Mouse (Mus musculus) common myeloid progenitor, adult 5-6 weeks (primary cell): ENCODE data around the gene Strn3. TPM values are rescaled to one million over a fixed set of nuclear protein-coding genes. Genes with fewer than 3 reads are reported as not detected.
"Not testable (repeated sequence)": the region's sequence is repeated elsewhere in the genome, so short reads cannot be mapped to it uniquely, and the experiment has no call there.

Experiments
- ATAC-seq: replicated peaks from 2 replicates; pipeline ENCODE4 v1.8.0; 2016; ENCODE audit warnings: low read depth, mild to moderate bottlenecking, moderate TSS enrichment, inconsistent platforms; ENCODE audit not compliant: poor library complexity, severe bottlenecking
- total RNA-seq: library from RNA; stranded (forward); fragments of 200-1000, 187-1606 nt; gene quantifications from 2 replicates; pipeline ENCODE4 v1.2.3, GENCODE M21; 2017

Gene Strn3
- total RNA-seq, 1 experiment from 2014 or later = 76.2 TPM

- ATAC-seq = no peak
Measured at GRCm38 (mm10) chr12:51694966-51695365, 3.3 kb upstream of the Strn3 start.

- no peak for ATAC-seq
Measured at GRCm38 (mm10) chr12:51694096-51694495, 2.4 kb upstream of the Strn3 start.

- ATAC-seq = no peak
Measured at GRCm38 (mm10) chr12:51693419-51693818, 1.7 kb upstream of the Strn3 start.

- not testable (repeated sequence) for ATAC-seq
Measured at GRCm38 (mm10) chr12:51692870-51693269, 1.2 kb upstream of the Strn3 start.

- ATAC-seq = peak; percentile 36
Measured at GRCm38 (mm10) chr12:51690893-51691844, 528 bp downstream of the Strn3 start, which contains the start of gene Ap4s1. Ap4s1 (plus strand) TSS chr12:51691033.

- no peak for ATAC-seq
Measured at GRCm38 (mm10) chr12:51688546-51688945, 3.2 kb downstream of the Strn3 start.

GRCm38 (mm10) chr12:51678844-51679243, 12.9 kb downstream of the Strn3 start:
- peak; percentile 71 for ATAC-seq

- no peak for ATAC-seq
Measured at GRCm38 (mm10) chr12:51676442-51676841, 15.3 kb downstream of the Strn3 start.

GRCm38 (mm10) chr12:51673270-51673669, 18.4 kb downstream of the Strn3 start:
- no peak for ATAC-seq

- no peak for ATAC-seq
Measured at GRCm38 (mm10) chr12:51671231-51671891, 20.3 kb downstream of the Strn3 start.

GRCm38 (mm10) chr12:51666708-51667430, 24.8 kb downstream of the Strn3 start:
- ATAC-seq = peak; percentile 65; the same call in 1 of the 2 replicates

- no peak for ATAC-seq
Measured at GRCm38 (mm10) chr12:51663908-51664307, 27.8 kb downstream of the Strn3 start.

- ATAC-seq = no peak
Measured at GRCm38 (mm10) chr12:51663011-51663410, 28.7 kb downstream of the Strn3 start.

- ATAC-seq = peak; percentile 22; the same call in 1 of the 2 replicates
Measured at GRCm38 (mm10) chr12:51655944-51656465, 35.7 kb downstream of the Strn3 start.

- ATAC-seq = not testable (repeated sequence)
Measured at GRCm38 (mm10) chr12:51649401-51649800, 42.3 kb downstream of the Strn3 start.

- ATAC-seq = peak; percentile 60
Measured at GRCm38 (mm10) chr12:51641871-51642270, 49.8 kb downstream of the Strn3 start.

GRCm38 (mm10) chr12:51636689-51637470, 54.8 kb downstream of the Strn3 start:
- ATAC-seq = no peak

GRCm38 (mm10) chr12:51636260-51636659, 55.4 kb downstream of the Strn3 start:
- no peak for ATAC-seq

- no peak for ATAC-seq
Measured at GRCm38 (mm10) chr12:51633481-51633880, 58.2 kb downstream of the Strn3 start.
